Mouse (Mus musculus) lung, embryonic 14.5 days (tissue): ENCODE results near the gene Sumo3. TPM values are rescaled to one million over a fixed set of nuclear protein-coding genes. Genes with fewer than 3 reads are reported as not detected.

Experiments
- ATAC-seq: fragments of 200-750 bp; cut with Nextera tagmentation; 2 replicates; pipeline ENCODE4 v1.8.0; 2017; ENCODE audit warnings: mild to moderate bottlenecking, moderate TSS enrichment, moderate library complexity; ENCODE audit not compliant: insufficient read depth
- DNase-seq: peaks from one replicate; pipeline ENCODE4 v3.0.0-alpha.2; 2015
- H3K27ac ChIP-seq: fragments of 300-500 bp; sonication (generic); 2 replicates; pipeline ENCODE4 v1.5.1; 2014; ENCODE audit warnings: low read depth, mild to moderate bottlenecking, moderate library complexity
- H3K27me3 ChIP-seq: fragments of 300-500 bp; sonication (generic); 2 replicates; pipeline ENCODE4 v1.6.1; 2014; ENCODE audit warnings: low read length, control low read depth; ENCODE audit not compliant: insufficient read depth
- H3K36me3 ChIP-seq: fragments of 300-500 bp; sonication (generic); 2 replicates; pipeline ENCODE4 v1.6.1; 2014; ENCODE audit warnings: control low read depth; ENCODE audit not compliant: insufficient read depth
- H3K4me1 ChIP-seq: fragments of 300-500 bp; sonication (generic); 2 replicates; pipeline ENCODE4 v1.6.1; 2014; ENCODE audit warnings: antibody characterized with exemption, control low read depth; ENCODE audit not compliant: insufficient read depth
- H3K4me2 ChIP-seq: fragments of 300-500 bp; sonication (generic); 2 replicates; pipeline ENCODE4 v1.6.1; 2014; ENCODE audit warnings: mild to moderate bottlenecking
- H3K4me3 ChIP-seq: fragments of 300-500 bp; sonication (generic); 2 replicates; pipeline ENCODE4 v1.5.1; 2014; ENCODE audit warnings: low read depth, low read length
- H3K9ac ChIP-seq: fragments of 300-500 bp; sonication (generic); 2 replicates; pipeline ENCODE4 v1.6.1; 2014
- H3K9me3 ChIP-seq: fragments of 300-500 bp; sonication (generic); 2 replicates; pipeline ENCODE4 v1.6.1; 2016; ENCODE audit warnings: low read depth, low read length, control low read depth
- CTCF ChIP-seq: IDR thresholded peaks from 2 replicates; pipeline ENCODE4 v1.5.1; 2016; ENCODE audit warnings: antibody characterized with exemption, low read depth
- WGBS: fragments of 180-500 bp; shearing (Covaris S2); extraction: QIAGEN DNeasy Blood & Tissue Kit; methylation state at CpG from one replicate; pipeline ENCODE4 v1.1.7; 2014; 5-methylcytosine and 5-hydroxymethylcytosine counted together
- polyA plus RNA-seq: library from polyadenylated mRNA; unstranded; fragments of >200 nt; fragmentation: Nextera tagmentation; extraction: Ambion mirVana; gene quantifications from 2 replicates; pipeline ENCODE4 v1.2.1, GENCODE M21; 2014

Sumo3 gene
- polyA plus RNA-seq, 1 experiment from 2014 or later = 337 TPM

- Histone ChIP-seq H3K27ac (no peak overlapping the region), H3K4me2 (0 out of 2 replicates have a peak overlapping the region, but pooled peaks have one; percentile 10), H3K9me3 (no peaks in the 10 kb centered on the region), H3K9ac (no peak overlapping the region; the same call in 1 of the 2 replicates), H3K4me3 (no peak overlapping the region), H3K27me3 (no peaks in the 10 kb centered on the region), H3K4me1 (peaks cover 8% of the 10 kb centered on the region; the same call in 1 of the 2 replicates), H3K36me3 (0 out of 2 replicates have a peak, but pooled peaks cover 9% of the 10 kb centered on the region)
- 68% methylated on average over 7 of the region's 7 CpGs for WGBS
- no peak for TF ChIP-seq CTCF
- DNase-seq = no peak
- ATAC-seq = no peak
Observed at GRCm38 (mm10) chr10:77624570-77624995, 18.7 kb downstream of the Sumo3 start.

DNA sequence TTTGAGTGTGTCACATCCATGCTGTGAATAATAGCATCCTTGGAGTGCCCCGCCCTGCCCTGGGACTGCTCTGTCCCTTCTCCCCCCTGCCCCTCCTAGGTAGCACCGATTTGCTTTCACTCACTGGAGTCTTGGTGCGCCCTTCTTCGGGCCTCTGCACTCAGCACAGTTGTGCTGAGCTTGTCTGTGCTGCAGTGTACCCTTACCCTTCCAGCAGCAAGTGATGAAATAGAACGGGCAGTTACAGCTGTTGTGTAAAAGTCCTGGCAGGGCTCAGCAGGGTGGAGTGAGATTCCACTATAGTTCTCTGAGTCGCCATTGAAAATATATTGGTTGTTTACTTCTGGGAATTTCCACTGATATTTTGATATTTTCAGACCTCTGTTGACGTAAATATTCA lies 20.1 kb downstream of the Sumo3 start:
- DNase-seq = no peak
- Histone ChIP-seq H3K27me3 (no peaks in the 10 kb centered on the region), H3K4me3 (no peak overlapping the region), H3K4me1 (peaks cover 8% of the 10 kb centered on the region; the same call in 1 of the 2 replicates), H3K27ac (no peak overlapping the region), H3K36me3 (peaks cover 10% of the 10 kb centered on the region), H3K9ac (no peak overlapping the region), H3K9me3 (no peaks in the 10 kb centered on the region), H3K4me2 (no peak overlapping the region)
- ATAC-seq = no peak
- TF ChIP-seq CTCF = no peak
- WGBS = 76% methylated on average over 7 of the region's 7 CpGs

DNA sequence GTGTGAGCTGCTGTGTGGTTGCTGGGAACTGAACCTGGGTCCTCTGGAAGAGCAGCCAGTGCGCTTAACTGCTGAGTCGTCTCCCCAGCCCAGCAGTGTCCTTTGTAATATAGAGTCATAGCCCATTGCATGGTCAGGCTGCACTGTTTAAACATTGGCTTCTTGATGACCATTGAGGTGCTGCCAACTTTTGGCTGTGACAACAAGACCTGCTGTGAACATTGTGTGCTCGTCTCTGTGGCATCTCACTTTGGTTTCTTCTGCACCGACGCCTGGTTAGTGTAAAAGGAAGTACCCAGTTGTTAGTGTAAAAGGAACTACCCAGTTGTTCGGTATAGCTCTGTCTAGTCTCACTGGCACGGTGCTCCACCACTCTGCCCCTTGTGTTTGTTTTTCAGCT lies 20.7 kb downstream of the Sumo3 start:
- Histone ChIP-seq H3K27ac (no peak overlapping the region), H3K4me3 (no peak overlapping the region), H3K36me3 (peaks cover 15% of the 10 kb centered on the region), H3K4me1 (peaks cover 8% of the 10 kb centered on the region; the same call in 1 of the 2 replicates), H3K9me3 (no peaks in the 10 kb centered on the region), H3K9ac (no peak overlapping the region), H3K4me2 (no peak overlapping the region), H3K27me3 (no peaks in the 10 kb centered on the region)
- ATAC-seq (no peak), DNase-seq (no peak)
- TF ChIP-seq CTCF = no peak
- WGBS = 68% methylated on average over 7 of the region's 7 CpGs

- ATAC-seq (peak; percentile 52; the same call in 1 of the 2 replicates), DNase-seq (peak; percentile 90)
- H3K9ac ChIP-seq = no peak overlapping the region
- H3K36me3 ChIP-seq = peaks cover 24% of the 10 kb centered on the region
- no peak overlapping the region for H3K4me3 ChIP-seq
- H3K4me2 ChIP-seq = no peak overlapping the region
- no peaks in the 10 kb centered on the region for H3K9me3 ChIP-seq
- WGBS = 45% methylated on average over 2 of the region's 2 CpGs
- peaks cover 8% of the 10 kb centered on the region; the same call in 1 of the 2 replicates for H3K4me1 ChIP-seq
- H3K27me3 ChIP-seq = no peaks in the 10 kb centered on the region
- TF ChIP-seq CTCF = peak; percentile 97
- no peak overlapping the region for H3K27ac ChIP-seq
Observed at GRCm38 (mm10) chr10:77627497-77627896, 21.6 kb downstream of the Sumo3 start.

DNA sequence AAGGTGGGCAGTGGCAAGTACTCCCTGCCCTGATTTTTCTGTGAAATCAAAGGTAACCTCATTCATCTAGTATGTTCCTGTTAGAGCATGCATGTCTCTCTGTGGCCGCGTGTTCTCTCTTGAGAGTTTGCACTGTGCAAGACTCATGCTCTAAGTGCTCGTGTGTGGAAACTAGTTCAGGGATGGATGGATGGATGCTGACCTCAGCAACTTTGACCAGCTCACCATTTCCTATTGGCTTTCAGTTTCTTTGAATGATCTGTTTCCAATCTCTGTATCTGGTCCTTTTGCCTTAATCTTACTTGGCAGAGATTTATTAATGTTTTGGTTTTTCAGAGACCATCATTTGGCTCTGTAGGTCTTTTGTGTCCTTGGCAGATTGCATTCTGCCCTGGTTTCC lies 23.3 kb downstream of the Sumo3 start:
- TF ChIP-seq CTCF = no peak
- H3K4me1 ChIP-seq = no peaks in the 10 kb centered on the region
- 83% methylated on average over 3 of the region's 3 CpGs for WGBS

DNA sequence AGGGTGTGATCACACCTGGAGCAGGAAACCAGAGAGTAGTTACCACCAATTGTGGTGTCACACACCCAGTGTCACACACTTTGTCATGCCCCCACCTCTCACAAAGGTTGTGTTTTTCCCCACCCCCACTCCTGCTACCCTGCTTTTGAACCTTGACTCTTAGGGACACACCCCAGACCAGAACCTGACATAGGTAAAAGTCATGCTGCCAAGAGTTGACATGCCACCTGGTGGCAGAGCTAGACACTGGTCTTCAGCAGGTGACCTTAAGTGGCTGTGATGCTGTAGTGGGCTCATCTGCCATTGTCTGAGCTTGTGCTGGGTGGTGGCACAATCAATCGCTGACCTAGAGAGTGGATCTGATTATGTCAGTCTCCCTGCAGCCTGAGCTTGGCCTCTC lies 24.1 kb downstream of the Sumo3 start:
- TF ChIP-seq CTCF = peak; percentile 38
- Histone ChIP-seq H3K4me1 (0 out of 2 replicates have a peak, but pooled peaks cover 4% of the 10 kb centered on the region), H3K4me2 (no peak overlapping the region), H3K9ac (no peak overlapping the region), H3K4me3 (no peak overlapping the region), H3K27me3 (no peaks in the 10 kb centered on the region), H3K9me3 (no peaks in the 10 kb centered on the region), H3K36me3 (peaks cover 33% of the 10 kb centered on the region), H3K27ac (no peak overlapping the region)
- WGBS = 89% methylated on average over 1 of the region's 1 CpGs
- ATAC-seq (no peak), DNase-seq (no peak)

More for the DNA sequence above, 23.3 kb downstream of the Sumo3 start:
- Histone ChIP-seq H3K27me3 (no peaks in the 10 kb centered on the region), H3K36me3 (peaks cover 38% of the 10 kb centered on the region), H3K9ac (no peak overlapping the region), H3K9me3 (no peaks in the 10 kb centered on the region), H3K27ac (no peak overlapping the region), H3K4me3 (no peak overlapping the region), H3K4me2 (no peak overlapping the region)
- ATAC-seq = no peak
- no peak for DNase-seq

GRCm38 (mm10) chr10:77634016-77634415 lies 28.1 kb downstream of the Sumo3 start:
- 73% methylated on average over 6 of the region's 6 CpGs for WGBS
- no peaks in the 10 kb centered on the region for H3K27me3 ChIP-seq
- H3K4me3 ChIP-seq = no peak overlapping the region
- H3K27ac ChIP-seq = no peak overlapping the region
- DNase-seq = no peak
- TF ChIP-seq CTCF = no peak
- no peaks in the 10 kb centered on the region for H3K9me3 ChIP-seq
- peaks cover 60% of the 10 kb centered on the region for H3K36me3 ChIP-seq
- no peak overlapping the region for H3K9ac ChIP-seq
- H3K4me1 ChIP-seq = 0 out of 2 replicates have a peak, but pooled peaks cover 4% of the 10 kb centered on the region
- no peak for ATAC-seq
- H3K4me2 ChIP-seq = no peak overlapping the region
